Mouse (Mus musculus) CD4-positive, CD25-positive, alpha-beta regulatory T cell, adult 9 weeks (primary cell): ENCODE measurements around the gene Ubac2. TPM values are rescaled to one million over a fixed set of nuclear protein-coding genes. Genes with fewer than 3 reads are reported as not detected.

Experiments
- polyA plus RNA-seq: library from polyadenylated mRNA; unstranded; fragments of 100-300 nt; shearing (Covaris generic); gene quantifications from one replicate; pipeline ENCODE4 v1.2.1, GENCODE M21; 2017

Gene Ubac2
- 204 TPM for polyA plus RNA-seq

DNA sequence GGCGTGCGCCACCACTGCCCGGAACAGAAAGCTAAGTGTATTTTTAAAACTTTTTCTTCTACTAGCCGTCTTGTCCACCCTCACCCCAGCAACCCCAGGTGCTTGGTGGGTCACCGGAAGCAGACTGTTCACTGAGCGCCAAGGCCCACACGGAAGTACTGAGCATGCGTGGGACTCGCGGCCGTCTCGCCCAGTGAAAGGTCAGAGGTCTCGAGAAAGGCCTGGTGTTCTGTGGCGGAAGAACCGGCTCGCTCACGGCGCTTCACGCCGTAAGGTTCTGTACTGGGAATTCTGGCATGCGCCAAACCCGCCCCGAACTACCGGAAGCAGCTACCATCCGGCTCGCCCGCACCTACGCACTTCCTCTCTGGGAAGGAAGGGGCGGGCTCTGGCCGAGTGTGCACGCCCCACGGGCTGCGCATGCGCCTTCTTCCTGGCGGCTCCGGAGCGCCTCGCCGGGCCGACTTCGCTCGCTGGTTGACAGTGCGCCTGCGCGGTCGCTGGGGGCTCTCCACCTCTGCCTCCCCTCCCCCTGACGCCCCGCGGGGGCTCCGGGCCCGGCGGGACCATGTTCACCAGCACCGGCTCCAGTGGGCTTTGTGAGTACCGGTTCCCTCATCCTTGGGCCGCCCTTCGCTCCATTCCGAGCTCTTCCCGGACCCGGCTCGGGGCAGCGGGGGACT, at the start of gene Ubac2:
Gene Ubac2 (plus strand): TSS at position 445 of the 683 bp plus-strand sequence.

DNA sequence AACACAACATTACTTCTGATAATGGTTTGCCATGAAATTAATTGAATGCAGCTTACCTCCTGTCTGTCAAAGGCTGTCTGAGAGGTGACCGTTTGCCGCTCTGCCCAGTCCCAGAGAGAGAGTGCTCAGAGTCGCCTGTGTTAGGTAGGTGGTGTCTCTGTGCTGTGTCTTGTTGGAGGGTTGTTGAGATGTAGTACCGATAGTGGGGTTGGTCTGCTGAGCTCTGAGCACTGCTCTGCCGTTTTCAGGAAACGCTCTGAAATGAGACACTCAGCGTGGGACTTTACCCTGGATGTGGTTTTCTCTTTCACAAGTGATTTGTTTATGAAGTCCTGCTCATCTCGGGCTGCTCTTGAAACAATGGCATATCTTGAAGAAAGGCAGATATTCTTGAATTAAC, 37.2 kb downstream of the Ubac2 start, which contains the start of gene Gpr18:
Gene Gpr18 (minus strand): TSS at position 161 of the 400 bp plus-strand sequence.

GRCm38 (mm10) chr14:121964990-121965389, 86.6 kb downstream of the Ubac2 start, which contains the start of gene Gpr183:
TSS of gene Gpr183 (minus strand) at chr14:121965195.

DNA sequence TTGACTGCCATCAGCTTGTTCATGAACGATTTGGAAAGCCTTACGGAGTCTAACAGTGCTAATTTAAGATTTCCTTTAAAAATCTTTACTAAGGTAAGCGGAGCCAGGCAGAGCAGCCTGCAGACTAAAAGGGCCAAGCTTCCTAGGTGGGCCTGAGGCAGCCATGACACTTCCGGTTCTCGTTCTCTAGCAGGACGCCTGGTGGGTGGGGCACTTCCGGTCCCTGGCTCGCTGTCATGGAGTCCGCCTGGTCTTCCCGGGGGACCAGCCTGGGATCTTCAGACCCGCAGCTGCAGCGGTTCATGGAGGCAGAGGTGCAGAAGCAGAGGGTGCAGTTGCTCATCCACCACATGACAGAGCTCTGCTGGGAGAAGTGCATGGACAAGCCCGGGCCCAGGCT, 156.0 kb downstream of the Ubac2 start, which contains the start of gene Timm8a2:
Gene Timm8a2 (plus strand): TSS at position 224 of the 400 bp plus-strand sequence.

Other genes with a start within 250 kb of the Ubac2 start
- gene Dock9, start 80.8 kb upstream of the Ubac2 start, polyA plus RNA-seq = 2.3 TPM
- 129 TPM for gene Gpr18, start 37.2 kb downstream of the Ubac2 start, polyA plus RNA-seq
- 120 TPM for gene Gpr183, start 86.6 kb downstream of the Ubac2 start, polyA plus RNA-seq
- gene Timm8a2, start 156.1 kb downstream of the Ubac2 start, polyA plus RNA-seq = 0.41 TPM
- 51.4 TPM for gene Tm9sf2, start 228.4 kb downstream of the Ubac2 start, polyA plus RNA-seq